Mouse (Mus musculus): ENCODE measurements around the gene Gm14403. TPM values are rescaled to one million over a fixed set of nuclear protein-coding genes. Genes with fewer than 3 reads are reported as not detected.
"Not testable (repeated sequence)": the region's sequence is repeated elsewhere in the genome, so short reads cannot be mapped to it uniquely, and the experiment has no call there.

The Gm14403 gene
- polyA plus RNA-seq, 2 experiments, result 4.8 to 5.2 TPM

DNA sequence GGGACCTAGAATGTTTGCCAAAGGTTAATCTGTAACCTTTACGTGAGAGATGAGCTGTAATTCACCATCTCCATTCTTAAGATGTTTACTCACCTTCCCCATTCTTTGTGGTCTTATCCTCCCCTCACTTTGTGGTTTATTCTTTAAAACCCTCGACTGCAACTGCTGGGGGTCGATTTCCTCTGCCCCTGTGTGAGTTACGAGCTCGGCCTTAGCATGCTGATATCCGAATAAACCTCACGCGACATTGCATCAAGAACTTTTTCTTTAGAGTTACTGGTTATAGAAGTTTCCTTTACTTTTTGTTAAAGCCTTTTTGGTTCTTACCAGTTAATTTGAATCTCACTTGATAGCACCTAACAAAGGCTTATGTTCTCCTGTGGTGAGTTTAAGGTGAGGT, 22.0 kb downstream of the Gm14403 start:
- peaks cover 10% of the 10 kb centered on the region; the same call in 1 of the 2 replicates for H3K9me3 ChIP-seq (ENCODE audit: control insufficient read depth, low read length)
- H3K4me3 ChIP-seq (replicated peaks; ENCODE audit: low read length), result no peak overlapping the region
- no peak overlapping the region for H3K27ac ChIP-seq (replicated peaks; ENCODE audit: low read depth, low read length)
- DNase-seq (ENCODE audit: low spot score) (no peak), ATAC-seq (ENCODE audit: low FRiP score, low read depth) (no peak)
- H3K4me1 ChIP-seq (ENCODE audit: control insufficient read depth, insufficient read depth, low read length), result no peaks in the 10 kb centered on the region
- no peak overlapping the region for H3K9ac ChIP-seq (ENCODE audit: low read depth, low read length, severe bottlenecking)
- TF ChIP-seq POLR2A (IDR thresholded peaks at IDR 0.05; ENCODE audit: borderline replicate concordance, extremely low read depth, insufficient read depth, insufficient read length), result no peak
- no peak overlapping the region for H3K4me2 ChIP-seq (replicated peaks; ENCODE audit: low read depth, low read length, severe bottlenecking)
- H3K27me3 ChIP-seq (ENCODE audit: control insufficient read depth, insufficient read depth, low read length), result no peaks in the 10 kb centered on the region
- WGBS, result 82% methylated on average over 8 of the region's 8 CpGs
- H3K36me3 ChIP-seq (ENCODE audit: control insufficient read depth, insufficient read depth, low read length), result no peaks in the 10 kb centered on the region

GRCm38 (mm10) chr2:177523061-177523460, 25.0 kb downstream of the Gm14403 start:
- Histone ChIP-seq H3K4me3 (replicated peaks; ENCODE audit: low read length) (no peak overlapping the region), H3K27ac (replicated peaks; ENCODE audit: low read depth, low read length) (no peak overlapping the region), H3K4me1 (ENCODE audit: control insufficient read depth, insufficient read depth, low read length) (no peaks in the 10 kb centered on the region), H3K36me3 (ENCODE audit: control insufficient read depth, insufficient read depth, low read length) (no peaks in the 10 kb centered on the region), H3K27me3 (ENCODE audit: control insufficient read depth, insufficient read depth, low read length) (no peaks in the 10 kb centered on the region), H3K9me3 (ENCODE audit: control insufficient read depth, low read length) (peaks cover 10% of the 10 kb centered on the region; the same call in 1 of the 2 replicates), H3K4me2 (replicated peaks; ENCODE audit: low read depth, low read length, severe bottlenecking) (no peak overlapping the region), H3K9ac (ENCODE audit: low read depth, low read length, severe bottlenecking) (no peak overlapping the region)
- DNase-seq (ENCODE audit: low spot score) (no peak), ATAC-seq (ENCODE audit: low FRiP score, low read depth) (no peak)
- WGBS, result 92% methylated on average over 14 of the region's 20 CpGs
- no peak for TF ChIP-seq POLR2A (IDR thresholded peaks at IDR 0.05; ENCODE audit: borderline replicate concordance, extremely low read depth, insufficient read depth, insufficient read length)

DNA sequence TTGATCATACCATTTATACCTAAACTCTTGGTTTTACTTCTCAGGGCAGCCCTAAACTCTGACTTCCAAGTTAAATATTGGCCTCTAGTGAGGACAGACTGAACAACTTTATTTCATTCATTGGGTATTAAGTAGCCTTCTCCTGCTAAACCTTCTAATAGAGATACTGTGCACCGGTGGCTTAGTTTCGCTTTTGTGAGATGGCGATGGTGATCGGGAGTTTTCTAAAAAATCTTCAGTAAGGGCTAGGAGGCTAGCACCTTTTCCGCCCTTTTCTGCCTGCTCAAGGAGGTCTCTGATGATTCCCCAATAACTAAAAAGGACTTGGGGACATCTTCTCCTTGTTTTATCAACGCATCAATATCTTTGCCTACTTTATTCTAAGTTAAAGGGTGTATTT, 25.7 kb downstream of the Gm14403 start:
- H3K4me2 ChIP-seq (replicated peaks; ENCODE audit: low read depth, low read length, severe bottlenecking); H3K9ac ChIP-seq (ENCODE audit: low read depth, low read length, severe bottlenecking); ATAC-seq (ENCODE audit: low FRiP score, low read depth); H3K36me3 ChIP-seq (ENCODE audit: control insufficient read depth, insufficient read depth, low read length); H3K4me1 ChIP-seq (ENCODE audit: control insufficient read depth, insufficient read depth, low read length); DNase-seq (ENCODE audit: low spot score); H3K9me3 ChIP-seq (ENCODE audit: control insufficient read depth, low read length); H3K27ac ChIP-seq (replicated peaks; ENCODE audit: low read depth, low read length); H3K27me3 ChIP-seq (ENCODE audit: control insufficient read depth, insufficient read depth, low read length); H3K4me3 ChIP-seq (replicated peaks; ENCODE audit: low read length): not testable (repeated sequence)
- WGBS, result 91% methylated on average over 6 of the region's 6 CpGs

- ATAC-seq (ENCODE audit: low FRiP score, low read depth); H3K4me1 ChIP-seq (ENCODE audit: control insufficient read depth, insufficient read depth, low read length); H3K36me3 ChIP-seq (ENCODE audit: control insufficient read depth, insufficient read depth, low read length); H3K9me3 ChIP-seq (ENCODE audit: control insufficient read depth, low read length); H3K4me3 ChIP-seq (replicated peaks; ENCODE audit: low read length); H3K27me3 ChIP-seq (ENCODE audit: control insufficient read depth, insufficient read depth, low read length); H3K9ac ChIP-seq (ENCODE audit: low read depth, low read length, severe bottlenecking); DNase-seq (ENCODE audit: low spot score); H3K4me2 ChIP-seq (replicated peaks; ENCODE audit: low read depth, low read length, severe bottlenecking); H3K27ac ChIP-seq (replicated peaks; ENCODE audit: low read depth, low read length): not testable (repeated sequence)
- 92% methylated on average over 16 of the region's 16 CpGs for WGBS
Observed at GRCm38 (mm10) chr2:177524171-177524570, 26.2 kb downstream of the Gm14403 start.

DNA sequence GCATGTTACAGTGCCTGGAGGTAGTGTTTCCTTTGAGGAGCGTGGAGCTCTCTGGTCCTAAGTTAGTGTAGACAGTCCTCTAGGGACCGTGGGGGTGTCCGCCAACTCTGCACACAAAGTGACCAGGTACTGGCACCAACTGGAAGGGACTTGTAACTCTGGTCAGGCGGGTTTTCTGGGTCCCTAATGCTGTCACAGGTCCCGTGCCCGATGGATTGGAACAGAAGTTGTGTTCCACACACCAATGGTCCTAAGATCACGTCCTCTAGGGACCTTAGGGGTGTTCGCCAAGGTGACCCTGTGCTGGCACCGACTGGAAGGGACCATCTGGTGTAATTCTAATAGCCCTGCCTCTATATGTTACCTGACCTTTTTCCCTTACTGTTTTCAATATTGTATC, 37.9 kb downstream of the Gm14403 start:
- TF ChIP-seq POLR2A (IDR thresholded peaks at IDR 0.05; ENCODE audit: borderline replicate concordance, extremely low read depth, insufficient read depth, insufficient read length), result no peak
- Histone ChIP-seq H3K36me3 (ENCODE audit: control insufficient read depth, insufficient read depth, low read length) (no peaks in the 10 kb centered on the region), H3K4me3 (replicated peaks; ENCODE audit: low read length) (no peak overlapping the region), H3K27ac (replicated peaks; ENCODE audit: low read depth, low read length) (no peak overlapping the region), H3K4me2 (replicated peaks; ENCODE audit: low read depth, low read length, severe bottlenecking) (no peak overlapping the region), H3K9me3 (ENCODE audit: control insufficient read depth, low read length) (no peaks in the 10 kb centered on the region), H3K4me1 (ENCODE audit: control insufficient read depth, insufficient read depth, low read length) (no peaks in the 10 kb centered on the region), H3K9ac (ENCODE audit: low read depth, low read length, severe bottlenecking) (no peak overlapping the region), H3K27me3 (ENCODE audit: control insufficient read depth, insufficient read depth, low read length) (no peaks in the 10 kb centered on the region)
- WGBS, result 77% methylated on average over 9 of the region's 9 CpGs
- ATAC-seq (ENCODE audit: low FRiP score, low read depth), result no peak
- no peak for DNase-seq (ENCODE audit: low spot score)

DNA sequence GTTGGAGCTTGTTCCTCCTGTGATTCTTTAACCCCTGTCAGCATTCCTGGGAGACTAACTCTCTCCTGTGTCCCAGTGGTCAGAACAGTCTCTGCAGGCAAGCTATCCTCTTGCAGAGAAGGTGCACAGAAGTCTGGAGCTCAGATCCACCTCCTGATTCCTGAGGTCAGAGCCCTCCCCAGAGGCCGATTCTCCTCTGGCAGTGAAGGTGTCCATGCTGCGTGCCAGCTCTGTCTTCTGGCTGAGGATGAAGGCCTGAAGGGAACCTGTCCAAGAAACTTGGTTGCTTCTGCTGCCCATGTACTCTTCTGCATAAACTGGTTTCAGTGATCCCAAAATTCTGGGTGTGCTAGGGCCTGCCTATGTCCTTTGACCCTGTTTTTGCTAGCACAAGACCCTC, 39.1 kb downstream of the Gm14403 start:
- not testable (repeated sequence) for H3K36me3 ChIP-seq (ENCODE audit: control insufficient read depth, insufficient read depth, low read length); H3K4me2 ChIP-seq (replicated peaks; ENCODE audit: low read depth, low read length, severe bottlenecking); H3K27ac ChIP-seq (replicated peaks; ENCODE audit: low read depth, low read length); H3K4me1 ChIP-seq (ENCODE audit: control insufficient read depth, insufficient read depth, low read length); H3K9me3 ChIP-seq (ENCODE audit: control insufficient read depth, low read length); ATAC-seq (ENCODE audit: low FRiP score, low read depth); H3K9ac ChIP-seq (ENCODE audit: low read depth, low read length, severe bottlenecking); H3K27me3 ChIP-seq (ENCODE audit: control insufficient read depth, insufficient read depth, low read length); DNase-seq (ENCODE audit: low spot score); H3K4me3 ChIP-seq (replicated peaks; ENCODE audit: low read length)
- 66% methylated on average over 2 of the region's 2 CpGs for WGBS

- H3K9ac ChIP-seq (ENCODE audit: low read depth, low read length, severe bottlenecking); ATAC-seq (ENCODE audit: low FRiP score, low read depth); H3K4me3 ChIP-seq (replicated peaks; ENCODE audit: low read length); H3K9me3 ChIP-seq (ENCODE audit: control insufficient read depth, low read length); H3K4me2 ChIP-seq (replicated peaks; ENCODE audit: low read depth, low read length, severe bottlenecking); H3K27ac ChIP-seq (replicated peaks; ENCODE audit: low read depth, low read length); H3K36me3 ChIP-seq (ENCODE audit: control insufficient read depth, insufficient read depth, low read length); H3K27me3 ChIP-seq (ENCODE audit: control insufficient read depth, insufficient read depth, low read length); H3K4me1 ChIP-seq (ENCODE audit: control insufficient read depth, insufficient read depth, low read length); DNase-seq (ENCODE audit: low spot score): not testable (repeated sequence)
- 82% methylated on average over 5 of the region's 5 CpGs for WGBS
Observed at GRCm38 (mm10) chr2:177537717-177538116, 39.7 kb downstream of the Gm14403 start.

- not testable (repeated sequence) for H3K9ac ChIP-seq (ENCODE audit: low read depth, low read length, severe bottlenecking); DNase-seq (ENCODE audit: low spot score); H3K36me3 ChIP-seq (ENCODE audit: control insufficient read depth, insufficient read depth, low read length); H3K9me3 ChIP-seq (ENCODE audit: control insufficient read depth, low read length); H3K4me2 ChIP-seq (replicated peaks; ENCODE audit: low read depth, low read length, severe bottlenecking); H3K4me3 ChIP-seq (replicated peaks; ENCODE audit: low read length); H3K27me3 ChIP-seq (ENCODE audit: control insufficient read depth, insufficient read depth, low read length); H3K27ac ChIP-seq (replicated peaks; ENCODE audit: low read depth, low read length); H3K4me1 ChIP-seq (ENCODE audit: control insufficient read depth, insufficient read depth, low read length); ATAC-seq (ENCODE audit: low FRiP score, low read depth)
- no CpG with 5 or more reads among the region's 1 CpGs for whole genome bisulfite sequencing
Observed at GRCm38 (mm10) chr2:177555261-177555660, 57.2 kb downstream of the Gm14403 start.
